Comparison of ENCODE assay signal across 15 mouse cellular contexts in genomic region chr7:74549013-74549582, GRCm38 (mm10).
"Had no signal": no experiment of that assay in that cellular context is flagged by ENCODE, and none has a peak within 500 bp of the region (broad histone marks: within the 10 kb centered on the region; RNA-seq: fewer than 3 reads in every experiment).

No protein-coding gene starts in this region.

- H3K4me3 ChIP-seq: layer of hippocampus, adult 2 months; liver, embryonic 12.5 days; lung, embryonic 15.5 days; midbrain, embryonic 15.5 days; neural tube, embryonic 13.5 days had no signal

- ATAC-seq: liver, embryonic 12.5 days; midbrain, embryonic 15.5 days had no signal

- H3K4me2 ChIP-seq: liver, embryonic 12.5 days; lung, embryonic 15.5 days; midbrain, embryonic 11.5 days; midbrain, embryonic 15.5 days had no signal

- H3K9me3 ChIP-seq: liver, embryonic 12.5 days; lung, embryonic 15.5 days; midbrain, embryonic 15.5 days; neural tube, embryonic 13.5 days had no signal

- DNase-seq: kidney, postnatal 4 days; left cerebral cortex, postnatal 4 days; lung, postnatal 14 days; retina, postnatal 1 day; right cerebral cortex, postnatal 4 days; spleen, adult 18-20 months; thymus, adult 18-20 months; thymus, postnatal 14 days had no signal

- H3K36me3 ChIP-seq: liver, embryonic 12.5 days; lung, embryonic 15.5 days; midbrain, embryonic 15.5 days; neural tube, embryonic 13.5 days had no signal

- H3K27ac ChIP-seq: layer of hippocampus, adult 2 months; liver, embryonic 12.5 days; lung, embryonic 15.5 days; macrophage; midbrain, embryonic 15.5 days; neural tube, embryonic 13.5 days had no signal

- H3K9ac ChIP-seq: liver, embryonic 12.5 days; lung, embryonic 15.5 days; midbrain, embryonic 15.5 days; neural tube, embryonic 13.5 days had no signal
